Comparison of ENCODE assay signal across 19 mouse cellular contexts in genomic region chr3:133774229-133774628, GRCm38 (mm10).
"Had no signal": no experiment of that assay in that cellular context is flagged by ENCODE, and none has a peak within 500 bp of the region (broad histone marks: within the 10 kb centered on the region; RNA-seq: fewer than 3 reads in every experiment).

No protein-coding gene starts in this region.

- DNase-seq: lung, adult 2 months; lung, postnatal 10 days; lung, postnatal 4 days; midbrain, embryonic 14.5 days; retina, postnatal 1 day; right cerebral cortex, adult 18-20 months; right cerebral cortex, postnatal 25 days; right cerebral cortex, postnatal 4 days; spleen, adult 18-20 months; thymus, adult 18-20 months; thymus, postnatal 14 days; thymus, postnatal 36 days had no signal

- H3K4me1 ChIP-seq: megakaryocyte, embryonic 14.5 days; midbrain, embryonic 10.5 days; midbrain, embryonic 12.5 days; neural tube, embryonic 12.5 days had no signal

- H3K4me3 ChIP-seq: megakaryocyte, embryonic 14.5 days; midbrain, embryonic 10.5 days; midbrain, embryonic 12.5 days; myocyte; neural tube, embryonic 12.5 days had no signal

- H3K36me3 ChIP-seq: midbrain, embryonic 10.5 days; midbrain, embryonic 12.5 days; neural tube, embryonic 12.5 days had no signal

- H3K9ac ChIP-seq: liver, embryonic 14.5 days; midbrain, embryonic 12.5 days; neural tube, embryonic 12.5 days had no signal

- H3K4me2 ChIP-seq: midbrain, embryonic 12.5 days; neural tube, embryonic 12.5 days had no signal

- H3K9me3 ChIP-seq: midbrain, embryonic 10.5 days; midbrain, embryonic 12.5 days; neural tube, embryonic 12.5 days had no signal

- H3K27ac ChIP-seq: liver, embryonic 14.5 days; midbrain, embryonic 10.5 days; midbrain, embryonic 12.5 days; neural tube, embryonic 12.5 days had no signal

- ATAC-seq: midbrain, embryonic 16.5 days had no signal

- H3K27me3 ChIP-seq: megakaryocyte, embryonic 14.5 days; midbrain, embryonic 12.5 days; neural tube, embryonic 12.5 days had no signal
